ENCODE assay signal across 13 mouse cellular contexts in the genomic region with DNA sequence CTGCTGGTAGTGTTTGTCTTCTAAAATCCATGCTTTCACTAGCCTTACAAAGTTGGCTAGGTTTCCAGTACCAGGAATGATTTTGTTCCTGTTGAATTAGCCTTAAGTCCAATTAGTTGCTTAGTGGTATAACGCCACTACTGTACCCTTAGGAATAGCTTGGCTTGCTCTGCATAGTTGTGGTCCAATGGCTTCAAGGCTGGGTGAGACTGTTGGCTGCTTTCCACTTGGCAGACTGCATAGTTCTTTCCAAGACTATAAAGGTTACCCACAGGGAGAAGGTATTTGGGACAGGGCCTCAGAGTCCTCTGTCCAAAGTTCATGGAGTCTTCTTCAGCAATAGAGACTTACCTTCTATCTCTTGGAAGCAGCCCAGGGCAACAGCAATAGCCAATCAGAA.
DNase-seq lines count a peak whose midpoint lies in the region; ATAC-seq and TF ChIP-seq lines count a peak whose summit lies in the region.
"Had no signal": no experiment of that assay in that cellular context is flagged by ENCODE, and none has a peak within 500 bp of the region (broad histone marks: within the 10 kb centered on the region; RNA-seq: fewer than 3 reads in every experiment).

No protein-coding gene starts in this region.

- peak; percentile 12 to 68 for DNase-seq in adrenal gland, adult (ENCODE audit: inconsistent age in 2 of 2, low spot score in 1 of 2)
- DNase-seq in adrenal gland, postnatal 4 days (ENCODE audit: low spot score in 2 of 2) = no peak
- DNase-seq in hindbrain, postnatal 0 days (ENCODE audit: low spot score) = peak; percentile 11
- DNase-seq in 3T3-L1 (ENCODE audit: low read depth, low spot score) = peak; percentile 3
- peak; percentile 21 to 39 for DNase-seq in heart, postnatal 14 days
- DNase-seq in layer of hippocampus, adult 9-10 months (ENCODE audit: low spot score) = no peak
- DNase-seq: cerebellum, adult 11 months; lung, adult 18-20 months had no signal

- H3K9ac ChIP-seq in hindbrain, postnatal 0 days (replicated peaks; ENCODE audit: low read length) = no peak overlapping the region
- no peak overlapping the region for H3K9ac ChIP-seq in hindbrain, embryonic 16.5 days (ENCODE audit: low read depth, low read length)
- H3K9ac ChIP-seq in liver, embryonic 12.5 days = no peak overlapping the region
- H3K9ac ChIP-seq: embryonic facial prominence, embryonic 12.5 days; heart, embryonic 15.5 days; intestine, embryonic 15.5 days had no signal

- H3K4me1 ChIP-seq in hindbrain, postnatal 0 days (ENCODE audit: insufficient read depth, low read length) = no peaks in the 10 kb centered on the region
- no peaks in the 10 kb centered on the region for H3K4me1 ChIP-seq in hindbrain, embryonic 16.5 days (ENCODE audit: control insufficient read depth, insufficient read depth, low read depth, low read length)
- H3K4me1 ChIP-seq in liver, embryonic 12.5 days = no peaks in the 10 kb centered on the region
- H3K4me1 ChIP-seq: embryonic facial prominence, embryonic 12.5 days; heart, embryonic 15.5 days; intestine, embryonic 15.5 days had no signal

- TF ChIP-seq CTCF in hindbrain, postnatal 0 days (IDR thresholded peaks at IDR 0.05; ENCODE audit: low read depth) = no peak

- no peaks in the 10 kb centered on the region for H3K27me3 ChIP-seq in hindbrain, postnatal 0 days (ENCODE audit: insufficient read depth, low read length)
- H3K27me3 ChIP-seq in hindbrain, embryonic 16.5 days (replicated peaks; ENCODE audit: control insufficient read depth, insufficient read depth, low read length) = no peaks in the 10 kb centered on the region
- no peaks in the 10 kb centered on the region for H3K27me3 ChIP-seq in liver, embryonic 12.5 days (replicated peaks)
- H3K27me3 ChIP-seq: embryonic facial prominence, embryonic 12.5 days; heart, embryonic 15.5 days; intestine, embryonic 15.5 days had no signal

- ATAC-seq in hindbrain, postnatal 0 days = no peak
- ATAC-seq in hindbrain, embryonic 16.5 days = no peak
- ATAC-seq in liver, embryonic 12.5 days = no peak
- ATAC-seq: intestine, embryonic 15.5 days had no signal

- no peak overlapping the region for H3K27ac ChIP-seq in hindbrain, postnatal 0 days
- H3K27ac ChIP-seq in hindbrain, embryonic 16.5 days (ENCODE audit: low read depth, low read length) = no peak overlapping the region
- no peak overlapping the region for H3K27ac ChIP-seq in liver, embryonic 12.5 days
- H3K27ac ChIP-seq: embryonic facial prominence, embryonic 12.5 days; heart, embryonic 15.5 days; intestine, embryonic 15.5 days had no signal

- no peaks in the 10 kb centered on the region for H3K9me3 ChIP-seq in hindbrain, postnatal 0 days (ENCODE audit: low read length)
- no peaks in the 10 kb centered on the region for H3K9me3 ChIP-seq in hindbrain, embryonic 16.5 days (ENCODE audit: control insufficient read depth, low read length)
- no peaks in the 10 kb centered on the region for H3K9me3 ChIP-seq in liver, embryonic 12.5 days (replicated peaks)
- H3K9me3 ChIP-seq: embryonic facial prominence, embryonic 12.5 days; heart, embryonic 15.5 days; intestine, embryonic 15.5 days had no signal

- H3K4me3 ChIP-seq in hindbrain, postnatal 0 days (ENCODE audit: low read length) = no peak overlapping the region
- H3K4me3 ChIP-seq in hindbrain, embryonic 16.5 days (ENCODE audit: low read length) = no peak overlapping the region
- no peak overlapping the region for H3K4me3 ChIP-seq in liver, embryonic 12.5 days
- H3K4me3 ChIP-seq: embryonic facial prominence, embryonic 12.5 days; heart, embryonic 15.5 days; intestine, embryonic 15.5 days had no signal

- H3K4me2 ChIP-seq in hindbrain, postnatal 0 days (ENCODE audit: low read depth, low read length) = no peak overlapping the region
- H3K4me2 ChIP-seq in hindbrain, embryonic 16.5 days (ENCODE audit: low read length) = no peak overlapping the region
- H3K4me2 ChIP-seq in liver, embryonic 12.5 days = no peak overlapping the region
- H3K4me2 ChIP-seq: embryonic facial prominence, embryonic 12.5 days; heart, embryonic 15.5 days; intestine, embryonic 15.5 days had no signal

- intact Hi-C loops in heart, postnatal 14 days (cut with DNase I) = no loop called here

- no peaks in the 10 kb centered on the region for H3K36me3 ChIP-seq in hindbrain, postnatal 0 days (ENCODE audit: insufficient read depth, low read length)
- no peaks in the 10 kb centered on the region for H3K36me3 ChIP-seq in hindbrain, embryonic 16.5 days (ENCODE audit: control insufficient read depth, insufficient read depth, low read length)
- no peaks in the 10 kb centered on the region for H3K36me3 ChIP-seq in liver, embryonic 12.5 days
- H3K36me3 ChIP-seq: embryonic facial prominence, embryonic 12.5 days; heart, embryonic 15.5 days; intestine, embryonic 15.5 days had no signal

- 50% methylated on average over 1 of the region's 1 CpGs for WGBS in hindbrain, postnatal 0 days
- WGBS in hindbrain, embryonic 16.5 days = 76% methylated on average over 1 of the region's 1 CpGs
- WGBS in liver, embryonic 12.5 days (ENCODE audit: insufficient replicate concordance) = 41% methylated on average over 1 of the region's 1 CpGs

Comparison
In these comparisons a context has a peak if more than half of its experiments do, and no peak if none do; other contexts are left out.
1. DNase-seq: peak in adrenal gland, adult (2 of 2), hindbrain, postnatal 0 days (single experiment), 3T3-L1 (single experiment) and heart, postnatal 14 days (2 of 2); none in adrenal gland, postnatal 4 days (0 of 2) and layer of hippocampus, adult 9-10 months (single experiment).